Mouse (Mus musculus) cerebellum, adult 2 months (tissue): ENCODE data around the gene Stac.

Experiments
- CTCF ChIP-seq: fragments of 200-500 bp; IDR thresholded peaks from 2 replicates; pipeline ENCODE4 v1.5.1; 2011; ENCODE audit warnings: low read depth, mild to moderate bottlenecking, control low read depth, low read length, moderate library complexity, borderline replicate concordance; ENCODE audit not compliant: insufficient read depth
- POLR2A ChIP-seq: fragments of 200-500 bp; IDR thresholded peaks from 2 replicates; pipeline ENCODE4 v1.6.1; 2011; ENCODE audit warnings: low read length, control low read depth, borderline replicate concordance; ENCODE audit not compliant: insufficient read depth

GRCm38 (mm10) chr9:111563226-111563625, 126.9 kb downstream of the Stac start:
- TF ChIP-seq CTCF (no peak), POLR2A (no peak)
